7 mouse cellular contexts compared by ENCODE assay signal in the genomic region with DNA sequence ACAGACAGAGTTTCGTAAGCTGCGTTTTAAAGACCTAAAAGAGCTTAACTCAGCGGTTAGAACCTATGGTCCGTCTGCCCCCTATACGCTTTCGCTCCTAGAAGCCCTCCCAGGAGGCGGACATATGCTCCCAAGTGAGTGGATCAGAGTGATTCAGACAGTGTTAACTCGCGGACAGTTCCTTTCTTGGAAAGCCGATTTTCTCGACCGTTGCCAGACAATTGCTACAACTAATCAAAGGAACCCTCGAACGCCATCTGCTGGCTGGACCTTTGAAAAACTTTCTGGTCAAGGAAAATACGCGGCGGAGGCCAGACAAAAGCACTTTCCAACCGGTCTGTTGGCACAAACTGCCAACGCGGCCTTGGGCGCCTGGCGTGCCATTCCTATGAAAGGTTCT. TPM values are rescaled to one million over a fixed set of nuclear protein-coding genes. Genes with fewer than 3 reads are reported as not detected.
DNase-seq lines count a peak whose midpoint lies in the region; ATAC-seq and TF ChIP-seq lines count a peak whose summit lies in the region.

No protein-coding gene starts in this region.

- no peaks in the 10 kb centered on the region for H3K36me3 ChIP-seq in embryonic facial prominence, embryonic 13.5 days
- H3K36me3 ChIP-seq in midbrain, embryonic 11.5 days (ENCODE audit: control insufficient read depth, insufficient read depth, low read length) = no peaks in the 10 kb centered on the region

- peak overlapping the region; percentile 1; the same call in 1 of the 2 replicates for H3K27ac ChIP-seq in bone marrow, adult 2 months (ENCODE audit: control insufficient read depth, insufficient read depth, low read depth, low read length, poor library complexity)
- peak overlapping the region; percentile 93 for H3K27ac ChIP-seq in embryonic facial prominence, embryonic 13.5 days
- H3K27ac ChIP-seq in midbrain, embryonic 11.5 days (ENCODE audit: low read depth, low read length) = peak overlapping the region; percentile 77

- H3K27me3 ChIP-seq in embryonic facial prominence, embryonic 13.5 days = peaks cover under 1% of the 10 kb centered on the region; the same call in 1 of the 2 replicates
- no peaks in the 10 kb centered on the region; the same call in 1 of the 2 replicates for H3K27me3 ChIP-seq in midbrain, embryonic 11.5 days (ENCODE audit: control insufficient read depth, insufficient read depth, low read length)

- H3K9ac ChIP-seq in embryonic facial prominence, embryonic 13.5 days = peak overlapping the region; percentile 74
- peak overlapping the region; percentile 82 for H3K9ac ChIP-seq in midbrain, embryonic 11.5 days (ENCODE audit: low read length)

- 0 out of 2 replicates have a peak, but pooled peaks have one; percentile 56 for ATAC-seq in embryonic facial prominence, embryonic 13.5 days (ENCODE audit: insufficient number of reproducible peaks, insufficient read depth, low FRiP score, low TSS enrichment, low read depth)
- ATAC-seq in midbrain, embryonic 11.5 days (ENCODE audit: low FRiP score) = peak; percentile 85

- WGBS in bone marrow, adult 2 months = under 1% methylated on average over 22 of the region's 22 CpGs
- 1% methylated on average over 22 of the region's 22 CpGs for WGBS in embryonic facial prominence, embryonic 13.5 days
- under 1% methylated on average over 22 of the region's 22 CpGs for WGBS in midbrain, embryonic 11.5 days

- TF ChIP-seq POLR2A in bone marrow, adult 2 months (IDR thresholded peaks at IDR 0.05; ENCODE audit: borderline replicate concordance, control insufficient read depth, low read depth, low read length) = no peak

- H3K9me3 ChIP-seq in embryonic facial prominence, embryonic 13.5 days = no peaks in the 10 kb centered on the region
- H3K9me3 ChIP-seq in midbrain, embryonic 11.5 days (ENCODE audit: control insufficient read depth, low read length) = no peaks in the 10 kb centered on the region

- intact Hi-C loops in left cerebral cortex, postnatal 4 days (cut with DNase I) = no loop called here

- peak overlapping the region; percentile 61 for H3K4me3 ChIP-seq in bone marrow, adult 2 months (replicated peaks; ENCODE audit: control insufficient read depth, low read depth, low read length)
- peak overlapping the region; percentile 48 for H3K4me3 ChIP-seq in embryonic facial prominence, embryonic 13.5 days
- H3K4me3 ChIP-seq in midbrain, embryonic 11.5 days (ENCODE audit: low read depth, low read length) = peak overlapping the region; percentile 39

- peak overlapping the region; percentile 86 for H3K4me2 ChIP-seq in embryonic facial prominence, embryonic 13.5 days
- peak overlapping the region; percentile 90 for H3K4me2 ChIP-seq in midbrain, embryonic 11.5 days

- peak; percentile 98 for DNase-seq in heart, adult 11 months
- DNase-seq in kidney, adult 11 months = peak; percentile 84
- peak; percentile 95 for DNase-seq in left cerebral cortex, postnatal 4 days
- DNase-seq in midbrain, embryonic 11.5 days (ENCODE audit: low spot score, missing footprints) = peak; percentile 99
- peak; percentile 90 for DNase-seq in right cerebral cortex, postnatal 4 days

- TF ChIP-seq CTCF in bone marrow, adult 2 months (IDR thresholded peaks at IDR 0.05; ENCODE audit: control insufficient read depth, insufficient read depth, low read length) = peak; percentile 58

- no peaks in the 10 kb centered on the region; the same call in 1 of the 2 replicates for H3K4me1 ChIP-seq in bone marrow, adult 2 months (ENCODE audit: control insufficient read depth, insufficient read depth, low read length)
- peaks cover 12% of the 10 kb centered on the region for H3K4me1 ChIP-seq in embryonic facial prominence, embryonic 13.5 days
- peaks cover 4% of the 10 kb centered on the region for H3K4me1 ChIP-seq in midbrain, embryonic 11.5 days (ENCODE audit: control insufficient read depth, insufficient read depth, low read length)

RNA-seq across cellular contexts. Expression of a gene that starts 1.6 kb away (rescaled TPM):
- not detected in 2 replicates for polyA plus RNA-seq in bone marrow, adult 2 months (2011; ENCODE audit: insufficient read depth, insufficient read length, low replicate concordance, missing spikeins)
- 11.8 and 13.1 TPM in 2 replicates for polyA plus RNA-seq in embryonic facial prominence, embryonic 13.5 days (2015; fragmentation: Nextera tagmentation; extraction: Ambion mirVana)
- total RNA-seq in left cerebral cortex, postnatal 4 days (2021) = under 1 TPM; 0.24 to 0.30 TPM
- 0.07 and 0.11 TPM in 2 replicates for polyA plus RNA-seq in midbrain, embryonic 11.5 days (2014; fragmentation: Nextera tagmentation; extraction: Ambion mirVana)

RNA-seq across cellular contexts. Expression of a gene that starts 54.6 kb away (rescaled TPM):
- polyA plus RNA-seq in bone marrow, adult 2 months (2011; ENCODE audit: insufficient read depth, insufficient read length, low replicate concordance, missing spikeins) = 11.7 and 18.5 TPM in 2 replicates
- 68.1 and 80.8 TPM in 2 replicates for polyA plus RNA-seq in embryonic facial prominence, embryonic 13.5 days (2015; fragmentation: Nextera tagmentation; extraction: Ambion mirVana)
- total RNA-seq in left cerebral cortex, postnatal 4 days (2021) = 10 to 100 TPM; 22.0 to 23.0 TPM
- 75.2 and 87.3 TPM in 2 replicates for polyA plus RNA-seq in midbrain, embryonic 11.5 days (2014; fragmentation: Nextera tagmentation; extraction: Ambion mirVana)

Comparison
In these comparisons a context has a peak if more than half of its experiments do, and no peak if none do; other contexts are left out.
1. Peak in every context shown above with its lines: DNase-seq, ATAC-seq, H3K4me3 ChIP-seq and H3K27ac ChIP-seq.
2. H3K27ac ChIP-seq: peak in every context shown above with its lines; median percentile 93 in embryonic facial prominence, embryonic 13.5 days; 77 in midbrain, embryonic 11.5 days; 1 in bone marrow, adult 2 months.
3. RNA of a gene that starts 1.6 kb away (polyA plus RNA-seq): 11.8 to 13.1 TPM in embryonic facial prominence, embryonic 13.5 days; 0.07 to 0.11 TPM in midbrain, embryonic 11.5 days and not detected in bone marrow, adult 2 months; every median in the first group is over 10 times any median in the second.